Mouse (Mus musculus): Measurements from ENCODE around the gene Kmt2e.

DNA sequence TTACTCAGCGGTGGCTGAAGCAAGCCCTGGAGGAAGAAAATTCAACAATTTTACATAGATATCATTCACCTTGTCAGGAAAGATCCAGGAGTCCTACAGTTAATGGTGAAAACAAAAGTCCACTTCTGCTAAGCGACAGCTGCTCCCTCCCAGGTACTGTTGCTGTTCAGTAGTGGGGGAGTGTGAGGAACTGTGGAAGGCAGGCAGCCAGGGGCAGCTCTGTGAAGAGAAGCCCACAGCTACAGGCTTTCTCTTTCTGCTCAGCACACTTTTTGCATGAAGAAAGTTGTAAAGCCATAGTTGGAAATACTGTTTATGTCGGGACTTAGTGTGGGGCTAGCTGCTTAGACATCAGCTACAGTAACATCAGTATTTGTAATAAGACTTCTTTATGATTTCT, 62.2 kb downstream of the Kmt2e start:
- TF ChIP-seq CTCF (IDR thresholded peaks at IDR 0.05; ENCODE audit: insufficient read depth, low read length) (no peak), POLR2A (IDR thresholded peaks at IDR 0.05; ENCODE audit: borderline replicate concordance, extremely low read depth, low read depth, low read length) (no peak)

All from lung, adult 2 months (tissue).